Mouse (Mus musculus): ENCODE results near the gene Xpc. TPM values are rescaled to one million over a fixed set of nuclear protein-coding genes. Genes with fewer than 3 reads are reported as not detected.

The Xpc gene
- total RNA-seq, 1 experiment from 2014 or later, result 86.9 TPM

DNA sequence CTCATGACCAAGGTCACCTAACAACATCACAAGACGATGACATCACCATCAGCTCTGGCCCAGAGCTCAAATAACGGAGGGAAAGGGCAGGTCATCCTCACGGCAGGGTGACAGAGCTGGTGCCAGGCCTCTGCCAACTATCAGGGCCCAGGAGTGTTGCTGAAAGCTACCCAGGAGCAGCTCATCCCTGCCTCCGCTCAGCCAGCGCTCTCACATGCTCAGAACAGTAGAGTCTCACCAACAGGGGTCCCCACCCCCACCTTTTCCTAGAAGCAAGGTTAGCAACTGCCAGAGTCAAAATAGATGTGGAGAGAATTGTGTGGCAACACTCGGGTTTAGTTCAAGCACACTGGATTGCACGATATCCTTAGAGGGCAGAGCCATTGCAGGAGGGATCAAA, 12.6 kb upstream of the Xpc start:
- ATAC-seq (ENCODE audit: extremely low read depth, insufficient number of reproducible peaks, low FRiP score, poor library complexity, severe bottlenecking), result no peak

DNA sequence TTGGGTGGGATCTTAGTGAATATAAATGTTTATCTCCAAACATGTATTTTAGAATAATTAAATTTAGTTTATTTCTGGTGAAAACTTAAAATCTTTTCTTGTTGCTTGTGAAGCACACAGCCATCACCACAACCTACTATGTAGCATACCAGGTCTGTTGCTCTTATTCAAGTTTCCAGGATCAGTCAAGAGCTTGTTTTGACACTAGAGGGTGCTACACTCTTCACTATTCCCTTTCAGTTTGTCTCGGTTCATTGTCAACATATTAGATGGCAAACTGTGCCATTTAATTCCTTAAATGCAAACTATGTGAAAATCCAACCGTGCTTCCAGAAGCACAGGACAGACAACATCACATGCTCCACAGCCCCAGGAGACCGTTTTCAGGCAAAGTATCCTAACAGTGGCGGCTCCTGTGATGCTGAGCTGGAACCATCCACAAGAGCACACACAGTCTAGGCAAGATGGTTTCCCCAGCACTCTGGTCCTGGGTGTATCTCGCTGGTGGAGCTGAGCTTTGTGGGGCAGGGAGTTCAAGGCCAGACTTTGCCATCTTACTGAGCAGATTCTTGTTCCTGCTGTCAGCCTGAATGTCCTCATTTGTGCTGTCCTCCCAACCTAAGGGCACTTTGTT, 11.7 kb upstream of the Xpc start:
- ATAC-seq (ENCODE audit: extremely low read depth, insufficient number of reproducible peaks, low FRiP score, poor library complexity, severe bottlenecking), result peak; percentile 36; the same call in 1 of the 2 replicates

DNA sequence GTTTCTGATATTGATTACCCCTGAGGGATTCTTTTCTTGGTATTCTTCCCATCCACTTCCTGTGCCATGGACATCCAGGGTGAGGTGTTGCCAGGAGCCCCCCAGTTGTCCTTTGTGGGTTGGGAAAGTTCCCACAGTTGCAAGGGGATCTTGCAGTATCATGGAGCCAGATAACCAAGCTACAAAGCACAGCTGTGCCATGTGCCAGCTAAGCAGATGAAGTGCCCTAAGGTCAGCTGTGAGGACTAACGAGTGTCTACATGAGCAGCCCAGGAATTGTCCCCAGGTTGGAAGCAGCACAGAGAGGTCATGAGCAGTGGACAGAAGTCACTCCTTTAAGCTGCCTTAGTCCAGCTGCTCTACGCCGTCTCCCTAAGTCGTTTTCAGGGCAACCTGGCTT, 9.9 kb upstream of the Xpc start:
- ATAC-seq (ENCODE audit: extremely low read depth, insufficient number of reproducible peaks, low FRiP score, poor library complexity, severe bottlenecking), result no peak

DNA sequence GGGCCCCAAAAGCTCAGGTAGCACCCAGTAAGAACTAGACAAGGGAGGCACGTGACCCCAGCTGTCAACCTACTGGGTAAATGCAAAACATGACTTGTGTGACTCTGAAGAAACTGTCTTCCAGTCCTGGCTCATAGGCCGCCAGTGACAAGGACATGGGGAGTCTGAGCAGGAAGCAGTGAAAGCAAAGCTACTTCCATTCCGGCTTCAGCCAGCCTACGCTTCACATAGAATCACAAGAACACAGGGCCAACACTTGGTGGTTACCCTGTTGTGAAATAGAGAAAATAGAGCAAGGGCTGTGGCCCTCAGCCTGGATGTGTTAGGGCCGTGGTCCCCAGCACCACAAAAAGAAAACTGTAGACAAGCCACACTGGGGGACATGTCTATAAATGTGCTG, 7.1 kb upstream of the Xpc start:
- ATAC-seq (ENCODE audit: extremely low read depth, insufficient number of reproducible peaks, low FRiP score, poor library complexity, severe bottlenecking), result no peak

DNA sequence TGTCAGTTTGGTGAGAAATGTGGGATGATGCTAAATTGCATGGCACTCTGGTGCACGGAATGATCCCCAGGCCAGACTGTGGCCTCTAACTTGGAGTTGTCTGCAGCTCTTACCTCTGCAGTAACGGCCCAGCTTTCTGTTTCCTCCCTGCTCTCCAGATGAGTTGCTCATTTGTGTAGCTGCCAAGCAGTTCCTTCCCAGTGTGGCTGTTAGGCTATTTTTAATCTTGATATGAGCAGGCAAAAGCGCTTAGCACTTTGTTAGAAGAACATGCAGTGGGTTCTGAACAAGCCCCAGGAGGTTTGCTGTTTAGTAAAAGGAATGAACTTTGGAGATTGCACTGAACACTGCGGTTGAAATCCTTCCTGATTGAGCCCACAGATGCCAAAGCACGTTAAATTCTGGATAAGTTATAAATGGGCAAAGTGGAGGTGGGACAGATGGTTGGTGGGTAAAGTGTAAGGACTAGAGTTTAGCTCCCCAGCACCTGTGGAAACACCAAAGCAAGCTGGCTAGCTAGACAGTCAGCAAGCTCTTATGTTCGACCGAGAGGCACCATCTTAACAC, 2.8 kb upstream of the Xpc start:
- no peak for ATAC-seq (ENCODE audit: extremely low read depth, insufficient number of reproducible peaks, low FRiP score, poor library complexity, severe bottlenecking)

DNA sequence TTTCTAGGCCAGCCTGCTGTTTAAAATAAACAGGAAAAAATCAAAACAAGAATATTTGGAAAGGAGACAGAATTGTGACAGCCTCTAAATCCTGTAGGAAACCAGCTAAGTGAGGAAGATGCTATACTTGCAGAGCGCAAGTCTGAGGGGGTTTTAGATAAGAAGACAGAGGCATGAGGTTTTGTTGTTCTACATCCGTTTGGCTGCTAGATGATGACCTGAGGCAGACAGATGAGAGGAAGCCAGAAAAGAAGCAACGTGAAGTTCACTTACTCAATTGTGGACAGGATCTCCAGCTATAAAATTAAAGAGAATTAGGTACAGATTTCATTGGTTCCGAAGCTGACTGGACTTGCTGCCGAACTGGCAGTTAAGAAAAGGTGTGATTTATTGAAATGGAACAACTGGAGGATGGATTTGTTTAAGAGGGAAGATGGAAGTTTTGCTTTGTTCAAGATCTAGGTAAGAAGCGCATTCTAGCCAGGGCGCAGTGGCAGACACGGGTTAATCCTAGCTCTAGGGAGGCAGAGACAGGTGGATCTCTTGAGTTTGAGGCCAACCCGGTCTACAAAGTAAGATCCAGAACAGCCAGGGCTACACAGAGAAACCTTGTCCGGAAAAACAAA, 838 bp downstream of the Xpc start:
- ATAC-seq (ENCODE audit: extremely low read depth, insufficient number of reproducible peaks, low FRiP score, poor library complexity, severe bottlenecking), result no peak

GRCm38 (mm10) chr6:91514135-91514534, 1.6 kb downstream of the Xpc start:
- no peak for ATAC-seq (ENCODE audit: extremely low read depth, insufficient number of reproducible peaks, low FRiP score, poor library complexity, severe bottlenecking)

DNA sequence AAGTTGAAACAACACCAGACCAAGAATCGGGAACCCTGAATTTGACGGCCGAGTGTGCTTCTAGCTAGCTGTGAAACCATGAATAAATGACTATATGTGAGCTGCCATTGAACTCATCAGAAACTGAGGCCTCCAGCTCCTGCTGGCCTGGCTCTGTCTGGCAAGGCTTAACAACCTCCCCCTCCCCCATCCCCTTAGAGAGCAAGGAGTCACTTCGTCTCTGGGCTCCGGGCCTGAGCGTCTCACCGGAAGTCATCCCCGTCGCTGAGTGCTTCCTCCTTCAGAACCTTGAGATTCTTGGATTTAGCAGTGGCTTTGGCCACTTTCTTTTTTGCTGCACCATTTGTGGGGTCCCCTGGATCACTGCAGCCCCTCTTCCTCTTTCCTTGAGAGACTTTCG, 5.5 kb downstream of the Xpc start:
- ATAC-seq (ENCODE audit: extremely low read depth, insufficient number of reproducible peaks, low FRiP score, poor library complexity, severe bottlenecking), result no peak

- peak; percentile 77 for ATAC-seq (ENCODE audit: extremely low read depth, insufficient number of reproducible peaks, low FRiP score, poor library complexity, severe bottlenecking)
These were observed 6.4 kb downstream of the Xpc start for GRCm38 (mm10) chr6:91509326-91509725.

- ATAC-seq (ENCODE audit: extremely low read depth, insufficient number of reproducible peaks, low FRiP score, poor library complexity, severe bottlenecking), result no peak
These were observed 7.6 kb downstream of the Xpc start for GRCm38 (mm10) chr6:91508041-91508440.

DNA sequence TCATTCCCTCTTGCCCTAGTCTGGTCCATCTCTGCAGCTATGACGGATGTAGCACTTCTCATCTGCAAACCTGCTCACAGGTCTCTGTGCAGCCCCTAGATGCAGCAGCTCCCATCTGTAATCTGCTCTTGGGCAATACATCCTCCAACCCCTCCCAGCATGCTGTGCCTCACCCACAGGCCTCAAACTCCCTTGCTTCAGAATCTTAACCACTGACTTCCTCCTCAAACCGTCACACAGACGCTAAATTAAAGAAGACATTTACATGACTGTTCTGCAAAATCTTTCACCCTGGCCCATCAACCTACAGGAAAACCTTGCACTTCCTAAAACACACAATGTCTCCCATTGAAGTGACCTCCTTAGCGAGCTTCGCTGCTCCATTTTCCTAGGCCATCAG, 9.7 kb downstream of the Xpc start:
- peak; percentile 73 for ATAC-seq (ENCODE audit: extremely low read depth, insufficient number of reproducible peaks, low FRiP score, poor library complexity, severe bottlenecking)

DNA sequence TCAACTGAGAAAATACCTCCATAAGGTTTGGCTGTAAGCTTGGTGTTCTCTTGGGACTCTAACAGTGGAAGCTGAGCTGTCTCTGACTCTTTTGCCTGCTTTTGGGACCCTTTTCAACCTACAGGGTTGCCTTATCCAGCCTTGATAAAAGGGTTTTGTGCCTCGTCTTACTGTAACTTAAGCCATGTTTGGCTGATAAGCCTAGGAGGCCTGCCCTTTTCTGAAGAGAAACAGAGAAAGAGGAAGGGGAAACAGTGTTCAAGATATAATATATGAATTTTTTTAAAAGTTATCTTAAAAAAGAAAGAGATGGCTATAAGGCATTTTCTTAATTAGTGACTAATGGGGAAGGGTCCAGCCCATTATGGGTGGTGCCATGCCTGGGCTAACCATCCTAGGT, 12.4 kb downstream of the Xpc start:
- no peak for ATAC-seq (ENCODE audit: extremely low read depth, insufficient number of reproducible peaks, low FRiP score, poor library complexity, severe bottlenecking)

DNA sequence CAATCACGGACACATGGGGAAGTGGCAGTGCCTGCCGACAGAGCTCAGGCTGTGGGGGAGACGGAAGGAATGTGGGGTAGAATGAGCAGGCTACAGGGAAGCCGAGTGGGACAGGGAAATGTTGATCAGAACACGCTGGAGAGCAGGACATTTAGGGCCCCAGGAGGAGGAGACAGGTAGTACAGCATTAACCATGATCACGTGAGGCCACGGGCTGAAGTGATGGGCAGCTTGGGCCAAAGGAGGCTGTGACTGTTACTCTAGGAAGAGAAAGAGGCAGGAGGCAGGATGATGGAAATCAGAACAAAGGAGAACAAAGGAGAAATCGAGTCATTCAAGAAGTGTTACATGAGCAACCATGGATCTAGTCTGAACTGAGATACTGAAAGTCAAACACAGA, 21.2 kb downstream of the Xpc start:
- no peak for ATAC-seq (ENCODE audit: extremely low read depth, insufficient number of reproducible peaks, low FRiP score, poor library complexity, severe bottlenecking)

- no peak for ATAC-seq (ENCODE audit: extremely low read depth, insufficient number of reproducible peaks, low FRiP score, poor library complexity, severe bottlenecking)
These were observed 22.6 kb downstream of the Xpc start for GRCm38 (mm10) chr6:91493053-91493452.

- ATAC-seq (ENCODE audit: extremely low read depth, insufficient number of reproducible peaks, low FRiP score, poor library complexity, severe bottlenecking), result no peak
These were observed 24.7 kb downstream of the Xpc start for GRCm38 (mm10) chr6:91491004-91491403.

DNA sequence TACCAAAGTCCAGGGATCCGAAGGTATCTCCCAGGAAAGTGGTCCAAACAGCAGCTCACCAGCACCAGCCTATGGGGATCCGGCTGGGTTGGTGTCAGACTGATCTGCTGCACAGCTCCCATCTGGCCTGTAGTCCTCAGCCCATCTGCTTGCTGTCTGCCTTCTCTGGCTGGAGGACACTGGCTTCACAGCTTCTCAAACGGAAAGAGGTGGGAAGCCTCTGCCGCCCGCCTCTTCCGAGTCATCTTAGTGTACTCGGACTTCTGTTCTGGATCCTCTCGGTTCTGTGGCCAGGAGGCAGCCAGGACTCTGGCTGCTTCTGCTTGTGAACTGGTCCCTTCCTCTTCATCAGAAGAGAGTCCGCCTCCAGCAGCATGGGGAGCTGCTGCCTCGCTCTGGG, 25.8 kb downstream of the Xpc start:
- no peak for ATAC-seq (ENCODE audit: extremely low read depth, insufficient number of reproducible peaks, low FRiP score, poor library complexity, severe bottlenecking)

- ATAC-seq (ENCODE audit: extremely low read depth, insufficient number of reproducible peaks, low FRiP score, poor library complexity, severe bottlenecking), result peak; percentile 64
These were observed 27.0 kb downstream of the Xpc start for GRCm38 (mm10) chr6:91488496-91489212.

DNA sequence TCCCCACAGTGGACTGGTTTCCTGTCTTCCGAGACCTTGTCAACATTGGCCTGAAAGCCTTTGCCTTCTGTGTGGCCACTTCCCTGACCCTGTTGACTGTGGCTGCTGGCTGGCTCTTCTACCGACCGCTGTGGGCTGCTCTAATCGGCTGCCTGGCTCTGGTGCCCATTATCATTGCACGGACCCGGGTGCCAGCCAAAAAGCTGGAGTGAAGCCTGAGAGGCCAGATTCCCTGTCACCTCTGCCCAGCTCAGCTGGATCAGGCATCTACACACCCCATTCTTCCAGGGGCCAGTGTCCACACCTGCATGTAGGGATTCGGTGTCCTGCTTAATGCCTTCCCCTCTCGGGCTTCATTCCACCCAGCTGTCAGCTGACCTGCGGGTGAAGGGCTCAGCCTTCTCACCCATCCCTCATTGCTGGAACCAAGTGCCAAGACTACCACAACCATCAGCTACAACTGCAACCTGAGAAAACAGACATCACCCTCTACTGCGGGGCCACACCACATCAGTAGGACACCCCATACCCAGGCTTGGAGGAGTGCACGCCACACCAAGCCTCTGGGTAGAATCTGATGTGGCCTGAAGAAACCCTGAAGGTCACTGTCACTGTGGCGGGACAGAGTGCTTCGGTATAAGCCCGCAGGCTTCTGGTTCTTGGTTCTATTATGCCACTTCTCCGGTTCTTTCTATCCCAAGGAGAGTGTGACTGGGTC, 28.8 kb downstream of the Xpc start:
- ATAC-seq (ENCODE audit: extremely low read depth, insufficient number of reproducible peaks, low FRiP score, poor library complexity, severe bottlenecking), result no peak

GRCm38 (mm10) chr6:91483371-91483770, 32.3 kb downstream of the Xpc start:
- ATAC-seq (ENCODE audit: extremely low read depth, insufficient number of reproducible peaks, low FRiP score, poor library complexity, severe bottlenecking), result no peak

Data from neutrophil, adult 5-6 weeks (primary cell).